Mouse (Mus musculus): ENCODE measurements at regions not wholly inside any gene's neighbourhood (a gene's known extent, or its start where the extent isn't known, plus 50 kb on each side); places are given as distances from the start of the nearest gene placed in this dataset.

- DNase-seq, result no peak
These were observed 74.4 kb upstream of the Mup5 start for GRCm38 (mm10) chr4:61909409-61909808.

GRCm38 (mm10) chr4:61902136-61902535, 67.1 kb upstream of the Mup5 start:
- DNase-seq, result peak; percentile 88

- DNase-seq, result peak; percentile 75
These were observed 63.2 kb upstream of the Mup5 start for GRCm38 (mm10) chr4:61898184-61898583.

- DNase-seq, result peak; percentile 71
These were observed 62.1 kb upstream of the Mup5 start for GRCm38 (mm10) chr4:61897176-61897575.

Data from heart, adult 11 months (tissue).